Mouse (Mus musculus) limb, embryonic 14.5 days (tissue): ENCODE results near the gene Tapt1. TPM values are rescaled to one million over a fixed set of nuclear protein-coding genes. Genes with fewer than 3 reads are reported as not detected.

Experiments used
- ATAC-seq: fragments of 200-750 bp; cut with Nextera tagmentation; 2 replicates; pipeline ENCODE4 v1.8.0; 2017; ENCODE audit warnings: low read depth, moderate number of reproducible peaks, moderate TSS enrichment; ENCODE audit not compliant: low FRiP score
- DNase-seq: peaks from one replicate; pipeline ENCODE4 v3.0.0-alpha.2; 2015; ENCODE audit warnings: low spot score
- H3K27ac ChIP-seq: fragments of 300-500 bp; sonication (generic); replicated peaks from 2 replicates; pipeline ENCODE4 v1.5.1; 2014; ENCODE audit warnings: low read depth, mild to moderate bottlenecking, low read length, moderate library complexity, mixed read lengths
- H3K27me3 ChIP-seq: fragments of 300-500 bp; sonication (generic); 2 replicates; pipeline ENCODE4 v1.6.1; 2014; ENCODE audit warnings: low read length, mixed read lengths; ENCODE audit not compliant: control insufficient read depth, insufficient read depth
- H3K36me3 ChIP-seq: fragments of 300-500 bp; sonication (generic); 2 replicates; pipeline ENCODE4 v1.6.1; 2014; ENCODE audit warnings: mild to moderate bottlenecking, low read length, moderate library complexity, mixed read lengths; ENCODE audit not compliant: control insufficient read depth, insufficient read depth
- H3K4me1 ChIP-seq: fragments of 300-500 bp; sonication (generic); 2 replicates; pipeline ENCODE4 v1.6.1; 2014; ENCODE audit warnings: antibody characterized with exemption, low read length, mixed read lengths; ENCODE audit not compliant: control insufficient read depth, insufficient read depth
- H3K4me2 ChIP-seq: fragments of 300-500 bp; sonication (generic); replicated peaks from 2 replicates; pipeline ENCODE4 v1.6.1; 2014; ENCODE audit warnings: low read depth, mild to moderate bottlenecking, low read length, moderate library complexity; ENCODE audit not compliant: severe bottlenecking
- H3K4me3 ChIP-seq: fragments of 300-500 bp; sonication (generic); replicated peaks from 2 replicates; pipeline ENCODE4 v1.5.1; 2014; ENCODE audit warnings: low read length
- H3K9ac ChIP-seq: fragments of 300-500 bp; sonication (generic); 2 replicates; pipeline ENCODE4 v1.6.1; 2014; ENCODE audit warnings: mild to moderate bottlenecking, low read depth, low read length, moderate library complexity; ENCODE audit not compliant: severe bottlenecking
- H3K9me3 ChIP-seq: fragments of 300-500 bp; sonication (generic); 2 replicates; pipeline ENCODE4 v1.6.1; 2016; ENCODE audit warnings: low read length; ENCODE audit not compliant: control insufficient read depth
- POLR2A ChIP-seq: fragments of 200-500 bp; IDR thresholded peaks from 2 replicates; pipeline ENCODE4 v1.8.0; 2012; ENCODE audit warnings: inconsistent platforms, mild to moderate bottlenecking, moderate library complexity, borderline replicate concordance; ENCODE audit not compliant: insufficient read depth, insufficient read length; ENCODE audit errors: extremely low read depth
- WGBS: fragments of 180-500 bp; shearing (Covaris S2); extraction: QIAGEN DNeasy Blood & Tissue Kit; methylation state at CpG from one replicate; pipeline ENCODE4 v1.1.7; 2014; 5-methylcytosine and 5-hydroxymethylcytosine counted together
- polyA plus RNA-seq, 2 experiments: library from polyadenylated mRNA; depleted of rRNA in 1 of 2; stranded (reverse) in 1 of 2; unstranded in 1 of 2; fragments of >200 nt; fragmentation: Nextera tagmentation in 1 of 2; extraction: Ambion mirVana in 1 of 2; gene quantifications; 2 replicates each; pipeline versions ENCODE4 v1.2.1 to v1.2.3; 2012 to 2014

The Tapt1 gene
- polyA plus RNA-seq, 2 experiments = 36.0 to 47.9 TPM

DNA sequence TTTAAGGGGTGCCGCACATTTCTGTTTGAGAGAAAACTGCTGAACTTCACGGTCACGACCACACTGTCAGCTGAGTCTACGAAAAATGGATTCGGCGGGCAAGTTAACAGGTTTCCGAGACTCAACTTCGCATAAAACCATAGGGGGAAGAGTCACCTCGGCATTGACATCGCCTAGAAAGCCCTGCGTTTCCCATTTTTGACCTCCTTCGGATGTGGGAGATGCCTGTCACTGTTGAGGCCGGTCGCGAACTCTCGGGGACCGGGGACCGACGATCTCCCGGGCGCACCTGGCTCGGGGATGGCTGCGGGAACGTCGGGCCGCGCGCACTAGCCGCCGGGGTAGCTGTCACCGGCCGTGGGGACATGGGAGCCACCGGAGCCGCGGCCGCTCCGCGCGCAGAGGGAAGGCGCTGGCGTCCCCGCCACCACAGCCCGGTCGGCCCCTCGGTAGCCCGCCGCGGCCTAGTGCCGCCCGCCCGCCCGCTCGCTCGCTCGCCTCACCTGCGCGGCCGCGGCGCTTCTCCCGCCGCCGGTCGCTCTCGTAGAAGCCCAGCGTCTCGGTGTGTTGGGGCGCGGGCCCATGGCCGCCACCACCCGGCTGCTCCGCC is 410 bp downstream of the Tapt1 start:
- no peaks in the 10 kb centered on the region for H3K27me3 ChIP-seq
- peaks cover 12% of the 10 kb centered on the region for H3K4me1 ChIP-seq
- ATAC-seq (peak; percentile 65), DNase-seq (peak; percentile 9)
- under 1% methylated on average over 56 of the region's 72 CpGs for WGBS
- peaks cover 3% of the 10 kb centered on the region; the same call in 1 of the 2 replicates for H3K36me3 ChIP-seq
- H3K9ac ChIP-seq = peak overlapping the region; percentile 98
- peak overlapping the region; percentile 88 for H3K4me3 ChIP-seq
- H3K27ac ChIP-seq = peak overlapping the region; percentile 89
- H3K4me2 ChIP-seq = peak overlapping the region; percentile 68
- no peak for TF ChIP-seq POLR2A
- H3K9me3 ChIP-seq = no peaks in the 10 kb centered on the region

DNA sequence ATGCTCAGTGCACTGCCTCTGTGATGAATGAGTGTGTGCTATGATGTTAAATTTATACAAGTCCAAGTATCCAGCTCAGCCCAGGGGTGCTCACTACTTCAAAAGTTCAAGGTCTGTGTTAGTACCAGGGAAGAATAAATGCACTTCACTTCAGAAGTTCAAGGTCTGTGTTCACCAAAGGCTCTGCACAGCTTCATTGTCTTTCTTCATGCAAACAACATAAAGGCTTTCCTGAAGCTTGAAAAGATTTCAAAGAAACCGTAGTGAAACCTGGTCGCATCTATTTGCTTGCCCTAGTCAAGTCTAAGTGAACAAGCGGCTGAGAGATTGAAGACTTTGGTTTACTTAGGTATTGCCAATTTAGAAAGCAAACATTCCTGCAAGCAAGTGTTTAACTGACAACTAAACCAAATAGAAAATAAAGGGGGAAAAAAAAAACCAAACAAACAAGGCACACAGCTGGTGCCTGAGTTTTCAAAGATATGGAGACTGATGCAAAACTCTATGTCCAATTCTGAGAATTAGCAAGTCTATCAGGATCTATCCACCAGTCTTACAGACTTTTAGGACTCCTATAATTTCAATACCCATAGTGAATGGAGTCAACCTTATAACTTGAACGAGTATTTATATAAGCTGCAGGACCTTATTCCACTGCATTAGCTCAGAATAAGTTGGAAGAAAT is 1.4 kb downstream of the Tapt1 start:
- no peak for TF ChIP-seq POLR2A
- no peak for ATAC-seq
- 0 out of 2 replicates have a peak overlapping the region, but pooled peaks have one; percentile 98 for H3K9ac ChIP-seq
- 80% methylated on average over 4 of the region's 4 CpGs for WGBS
- H3K4me3 ChIP-seq = peak overlapping the region; percentile 88
- no peaks in the 10 kb centered on the region for H3K27me3 ChIP-seq
- H3K4me2 ChIP-seq = peak overlapping the region; percentile 68
- no peak for DNase-seq
- peaks cover 3% of the 10 kb centered on the region; the same call in 1 of the 2 replicates for H3K36me3 ChIP-seq
- no peaks in the 10 kb centered on the region for H3K9me3 ChIP-seq
- no peak overlapping the region for H3K27ac ChIP-seq
- peaks cover 12% of the 10 kb centered on the region for H3K4me1 ChIP-seq

DNA sequence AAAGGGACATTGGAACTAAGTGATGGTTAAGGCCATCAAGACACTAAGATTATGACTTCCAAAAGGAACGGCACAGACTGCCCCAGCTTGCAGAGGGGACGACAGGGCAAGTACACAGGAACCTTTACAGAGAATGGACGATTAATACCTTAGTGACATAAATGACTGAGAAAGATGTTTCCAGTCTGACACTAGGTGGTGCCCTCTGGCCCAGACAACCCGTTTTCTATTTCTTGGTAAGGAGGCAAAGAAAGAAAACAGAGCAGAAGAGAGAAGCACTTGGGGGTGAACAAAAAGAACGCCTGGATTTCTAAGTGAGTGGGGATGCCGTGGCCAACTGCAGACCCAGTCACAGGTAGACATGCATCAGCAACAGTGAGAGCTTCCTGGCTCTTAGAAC is 2.2 kb downstream of the Tapt1 start:
- Histone ChIP-seq H3K4me1 (peaks cover 12% of the 10 kb centered on the region), H3K4me3 (no peak overlapping the region), H3K9ac (no peak overlapping the region), H3K4me2 (no peak overlapping the region), H3K27ac (no peak overlapping the region), H3K27me3 (no peaks in the 10 kb centered on the region), H3K36me3 (peaks cover 3% of the 10 kb centered on the region; the same call in 1 of the 2 replicates), H3K9me3 (no peaks in the 10 kb centered on the region)
- no peak for TF ChIP-seq POLR2A
- peak; percentile 52 for DNase-seq
- no peak for ATAC-seq
- 19% methylated on average over 6 of the region's 6 CpGs for WGBS

GRCm38 (mm10) chr5:44223341-44223881 is 3.0 kb downstream of the Tapt1 start:
- 92% methylated on average over 16 of the region's 16 CpGs for WGBS
- TF ChIP-seq POLR2A = no peak
- peaks cover 3% of the 10 kb centered on the region; the same call in 1 of the 2 replicates for H3K36me3 ChIP-seq
- H3K9ac ChIP-seq = no peak overlapping the region
- no peak overlapping the region for H3K27ac ChIP-seq
- no peak overlapping the region for H3K4me2 ChIP-seq
- H3K4me1 ChIP-seq = peaks cover 12% of the 10 kb centered on the region
- no peak for DNase-seq
- H3K4me3 ChIP-seq = no peak overlapping the region
- no peaks in the 10 kb centered on the region for H3K9me3 ChIP-seq
- H3K27me3 ChIP-seq = no peaks in the 10 kb centered on the region
- no peak for ATAC-seq

DNA sequence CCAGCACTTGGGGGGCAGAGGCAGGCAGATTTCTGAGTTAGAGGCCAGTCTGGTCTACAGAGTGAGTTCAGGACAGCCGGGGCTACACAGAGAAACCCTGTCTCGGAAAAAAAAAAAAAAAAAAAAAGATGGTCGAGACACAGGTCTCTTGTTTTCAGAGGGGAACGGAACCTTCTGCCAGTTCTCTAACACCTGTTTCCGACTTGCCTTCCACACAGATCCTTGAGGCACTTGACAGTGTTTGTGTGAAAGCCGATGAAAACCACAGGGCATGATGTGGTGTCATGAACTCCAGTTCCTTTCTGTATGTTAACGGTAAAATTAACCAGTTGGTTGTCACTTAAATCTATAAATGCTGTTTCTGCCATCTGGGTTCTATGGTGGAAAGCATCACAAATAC is 6.0 kb downstream of the Tapt1 start:
- H3K27me3 ChIP-seq = no peaks in the 10 kb centered on the region
- peaks cover 15% of the 10 kb centered on the region for H3K4me1 ChIP-seq
- no peak for TF ChIP-seq POLR2A
- no peak overlapping the region for H3K27ac ChIP-seq
- WGBS = 80% methylated on average over 7 of the region's 7 CpGs
- ATAC-seq (no peak), DNase-seq (no peak)
- H3K9me3 ChIP-seq = no peaks in the 10 kb centered on the region
- H3K9ac ChIP-seq = no peak overlapping the region
- H3K4me2 ChIP-seq = no peak overlapping the region
- H3K36me3 ChIP-seq = peaks cover 6% of the 10 kb centered on the region; the same call in 1 of the 2 replicates
- no peak overlapping the region for H3K4me3 ChIP-seq
